ENCODE assay signal across 16 mouse cellular contexts in genomic region chr4:123013346-123013945, GRCm38 (mm10). TPM values are rescaled to one million over a fixed set of nuclear protein-coding genes. Genes with fewer than 3 reads are reported as not detected.
DNase-seq lines count a peak whose midpoint lies in the region; ATAC-seq and TF ChIP-seq lines count a peak whose summit lies in the region.
"Had no signal": no experiment of that assay in that cellular context is flagged by ENCODE, and none has a peak within 500 bp of the region (broad histone marks: within the 10 kb centered on the region; RNA-seq: fewer than 3 reads in every experiment).

No protein-coding gene starts in this region.

- no peak overlapping the region; the same call in 1 of the 2 replicates for H3K4me3 ChIP-seq in layer of hippocampus, adult 2 months
- peak overlapping the region; percentile 26 for H3K4me3 ChIP-seq in hindbrain, embryonic 10.5 days
- peak overlapping the region; percentile 7; the same call in 1 of the 2 replicates for H3K4me3 ChIP-seq in midbrain, embryonic 12.5 days
- no peak overlapping the region for H3K4me3 ChIP-seq in olfactory bulb, adult 2 months (ENCODE audit: insufficient read depth, low read depth, low read length)
- H3K4me3 ChIP-seq: limb, embryonic 15.5 days had no signal

- H3K36me3 ChIP-seq in hindbrain, embryonic 10.5 days: peaks cover 2% of the 10 kb centered on the region
- no peaks in the 10 kb centered on the region for H3K36me3 ChIP-seq in midbrain, embryonic 12.5 days
- H3K36me3 ChIP-seq: limb, embryonic 15.5 days had no signal

- H3K27ac ChIP-seq in layer of hippocampus, adult 2 months: peak overlapping the region; percentile 92
- peak overlapping the region; percentile 94 for H3K27ac ChIP-seq in hindbrain, embryonic 10.5 days
- H3K27ac ChIP-seq in midbrain, embryonic 12.5 days (replicated peaks): peak overlapping the region; percentile 97
- H3K27ac ChIP-seq in olfactory bulb, adult 2 months (ENCODE audit: insufficient read depth, low read depth, low read length): peak overlapping the region; percentile 94
- H3K27ac ChIP-seq: limb, embryonic 15.5 days had no signal

- no peaks in the 10 kb centered on the region for H3K9me3 ChIP-seq in hindbrain, embryonic 10.5 days
- no peaks in the 10 kb centered on the region for H3K9me3 ChIP-seq in midbrain, embryonic 12.5 days
- H3K9me3 ChIP-seq: limb, embryonic 15.5 days had no signal

- H3K27me3 ChIP-seq in hindbrain, embryonic 10.5 days (ENCODE audit: insufficient read depth, poor library complexity, severe bottlenecking): no peaks in the 10 kb centered on the region
- no peaks in the 10 kb centered on the region for H3K27me3 ChIP-seq in midbrain, embryonic 12.5 days
- H3K27me3 ChIP-seq: CH12.LX; limb, embryonic 15.5 days had no signal

- peak overlapping the region; percentile 51 for H3K9ac ChIP-seq in midbrain, embryonic 12.5 days (replicated peaks)
- H3K9ac ChIP-seq: limb, embryonic 15.5 days; lung, embryonic 14.5 days had no signal

- 29% methylated on average over 5 of the region's 5 CpGs for WGBS in hindbrain, embryonic 10.5 days
- WGBS in midbrain, embryonic 12.5 days: 9% methylated on average over 5 of the region's 5 CpGs
- WGBS in olfactory bulb, adult 2 months: 5% methylated on average over 5 of the region's 5 CpGs

- DNase-seq in layer of hippocampus, adult 2 months (ENCODE audit: low spot score in 2 of 2): no peak
- no peak for DNase-seq in layer of hippocampus, postnatal 14 days (ENCODE audit: low spot score in 2 of 2)
- DNase-seq in hindbrain, embryonic 10.5 days (ENCODE audit: low spot score): no peak
- DNase-seq in cerebellum, postnatal 10 days: no peak
- DNase-seq in frontal cortex, adult 2 months (ENCODE audit: extremely low spot score in 1 of 2, low spot score in 1 of 2): no peak
- DNase-seq in spleen, postnatal 4 days (ENCODE audit: low spot score in 2 of 2): no peak
- DNase-seq: cerebellum, adult 11-12 months; heart, postnatal 14 days; kidney, adult 2 months; thymus, postnatal 14 days had no signal

- ATAC-seq in midbrain, embryonic 12.5 days (ENCODE audit: low FRiP score, low read depth): 0 out of 2 replicates have a peak, but pooled peaks have one; percentile 0

- H3K4me1 ChIP-seq in hindbrain, embryonic 10.5 days (replicated peaks): peaks cover 55% of the 10 kb centered on the region
- H3K4me1 ChIP-seq in midbrain, embryonic 12.5 days: peaks cover 51% of the 10 kb centered on the region
- H3K4me1 ChIP-seq in olfactory bulb, adult 2 months (ENCODE audit: control insufficient read depth, insufficient read depth, low read length): peaks cover 7% of the 10 kb centered on the region

- TF ChIP-seq CTCF in layer of hippocampus, adult 2 months (conservative IDR thresholded peaks at IDR 0.05): no peak
- no peak for TF ChIP-seq CTCF in olfactory bulb, adult 2 months (IDR thresholded peaks at IDR 0.05; ENCODE audit: insufficient read depth, low read depth, low read length)

- H3K4me2 ChIP-seq in midbrain, embryonic 12.5 days (replicated peaks): peak overlapping the region; percentile 45
- H3K4me2 ChIP-seq: limb, embryonic 15.5 days; lung, embryonic 14.5 days had no signal

- no peak for TF ChIP-seq POLR2A in olfactory bulb, adult 2 months (IDR thresholded peaks at IDR 0.05; ENCODE audit: insufficient read depth, low read depth, low read length)

RNA-seq across cellular contexts. Expression of gene Trit1, which starts 3.0 kb away (rescaled TPM):
- total RNA-seq in layer of hippocampus, adult 2 months (2021): 10 to 100 TPM; 27.5 to 29.4 TPM
- total RNA-seq in layer of hippocampus, postnatal 14 days (2021): 10 to 100 TPM; 25.2 to 27.6 TPM
- 22.7 and 25.0 TPM in 2 replicates for polyA plus RNA-seq in hindbrain, embryonic 10.5 days (2016; fragmentation: Nextera tagmentation; extraction: Ambion mirVana)
- polyA plus RNA-seq in midbrain, embryonic 12.5 days (2016; fragmentation: Nextera tagmentation; extraction: Ambion mirVana): 29.3 and 30.0 TPM in 2 replicates
- polyA plus RNA-seq in olfactory bulb, adult 2 months (2012; ENCODE audit: insufficient read depth, insufficient read length, low replicate concordance, missing spikeins): not detected in 2 replicates
- polyA plus RNA-seq in frontal cortex, adult 2 months (2012; rRNA removed): 17.7 and 18.2 TPM in 2 replicates

RNA-seq across cellular contexts. Expression of gene Mycl, which starts 18.0 kb away (rescaled TPM):
- 10 to 100 TPM; 31.8 to 32.4 TPM for total RNA-seq in layer of hippocampus, adult 2 months (2021)
- total RNA-seq in layer of hippocampus, postnatal 14 days (2021): 10 to 100 TPM; 41.7 to 47.2 TPM
- polyA plus RNA-seq in hindbrain, embryonic 10.5 days (2016; fragmentation: Nextera tagmentation; extraction: Ambion mirVana): 74.1 and 82.3 TPM in 2 replicates
- polyA plus RNA-seq in midbrain, embryonic 12.5 days (2016; fragmentation: Nextera tagmentation; extraction: Ambion mirVana): 130 and 140 TPM in 2 replicates
- polyA plus RNA-seq in olfactory bulb, adult 2 months (2012; ENCODE audit: insufficient read depth, insufficient read length, low replicate concordance, missing spikeins): not detected in 2 replicates
- polyA plus RNA-seq in frontal cortex, adult 2 months (2012; rRNA removed): 10.0 and 12.0 TPM in 2 replicates

RNA-seq across cellular contexts. Expression of gene Mfsd2a, which starts 52.5 kb away (rescaled TPM):
- total RNA-seq in layer of hippocampus, adult 2 months (2021): 10 to 100 TPM; 45.8 to 49.1 TPM
- total RNA-seq in layer of hippocampus, postnatal 14 days (2021): 10 to 100 TPM; 71.2 to 86.1 TPM
- polyA plus RNA-seq in hindbrain, embryonic 10.5 days (2016; fragmentation: Nextera tagmentation; extraction: Ambion mirVana): 26.8 and 28.9 TPM in 2 replicates
- polyA plus RNA-seq in midbrain, embryonic 12.5 days (2016; fragmentation: Nextera tagmentation; extraction: Ambion mirVana): 25.7 TPM in 2 replicates
- polyA plus RNA-seq in olfactory bulb, adult 2 months (2012; ENCODE audit: insufficient read depth, insufficient read length, low replicate concordance, missing spikeins): not detected in 2 replicates
- 40.7 and 40.8 TPM in 2 replicates for polyA plus RNA-seq in frontal cortex, adult 2 months (2012; rRNA removed)
- total RNA-seq: gastrocnemius, adult 8-10 months had no signal

Comparison
In these comparisons a context has a peak if more than half of its experiments do, and no peak if none do; other contexts are left out.
1. H3K4me3 ChIP-seq: peak in hindbrain, embryonic 10.5 days (single experiment) and midbrain, embryonic 12.5 days (single experiment); none in layer of hippocampus, adult 2 months (single experiment) and olfactory bulb, adult 2 months (single experiment).
2. RNA of gene Mycl, which starts 18.0 kb away (polyA plus RNA-seq): 130 to 140 TPM in midbrain, embryonic 12.5 days, 74.1 to 82.3 TPM in hindbrain, embryonic 10.5 days and 10.0 to 12.0 TPM in frontal cortex, adult 2 months; not detected in olfactory bulb, adult 2 months; every median in the first group is over 10 times any median in the second.
3. Peak in every context shown above with its lines, with median percentiles within 50 percentile points of each other: H3K27ac ChIP-seq.